Mouse (Mus musculus): Measurements from ENCODE around the gene Tmem41a. TPM values are rescaled to one million over a fixed set of nuclear protein-coding genes. Genes with fewer than 3 reads are reported as not detected.
"Not testable (repeated sequence)": the region's sequence is repeated elsewhere in the genome, so short reads cannot be mapped to it uniquely, and the experiment has no call there.

The Tmem41a gene
- polyA plus RNA-seq (2014; fragmentation: Nextera tagmentation; extraction: Ambion mirVana) = 27.9 and 30.5 TPM in 2 replicates

DNA sequence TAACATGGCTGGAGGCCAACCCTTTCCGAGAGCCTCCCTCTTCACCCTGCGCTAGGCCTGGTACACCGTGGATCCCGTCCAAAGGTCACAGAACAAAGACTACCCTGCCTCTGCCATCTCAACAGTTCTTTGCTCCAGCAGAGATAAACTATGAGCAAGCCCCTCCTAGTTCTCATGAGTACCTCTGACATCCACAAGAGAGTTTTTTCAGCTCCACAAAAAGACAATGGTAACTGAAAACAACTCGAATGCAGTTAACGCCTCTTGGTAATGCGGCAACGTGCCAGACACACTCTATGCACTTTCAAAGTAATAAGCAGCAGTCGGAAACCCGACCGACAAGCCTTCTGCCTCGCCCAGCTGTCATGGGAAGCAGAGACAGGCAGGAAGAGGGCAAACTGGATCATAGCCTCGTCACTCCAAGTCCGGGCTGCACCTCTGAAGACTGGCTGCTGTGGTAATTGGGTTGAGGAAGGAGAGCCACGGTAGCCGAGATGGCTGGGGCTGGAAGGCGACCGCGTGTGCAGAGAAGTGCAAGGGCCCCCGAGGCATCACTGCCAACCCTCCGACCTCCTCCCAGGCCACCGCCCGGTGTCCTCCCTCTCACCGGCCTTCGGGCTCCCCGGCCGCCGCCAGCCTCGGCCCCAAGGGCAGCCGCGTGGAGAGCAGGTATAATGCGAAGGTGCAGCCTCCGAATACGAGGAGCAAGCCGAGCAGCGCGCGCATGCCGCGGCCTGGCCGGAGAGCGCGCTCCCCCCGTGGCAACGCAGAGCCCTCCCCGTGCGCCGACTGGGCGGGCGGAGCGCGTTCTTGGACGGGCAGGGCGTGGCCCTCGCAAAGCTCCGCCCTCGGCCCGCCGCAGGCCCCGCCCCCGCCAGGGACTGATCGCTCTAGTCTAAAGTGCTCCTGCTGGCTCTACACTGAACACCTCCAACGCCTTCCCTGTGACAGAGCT, at the start of gene Tmem41a:
Gene Tmem41a, minus strand, starts transcription at position 792 of the 955 bp plus-strand sequence.
- no peaks in the 10 kb centered on the region for H3K27me3 ChIP-seq (ENCODE audit: insufficient read depth, low read length)
- peak within 1 kb of the TSS; percentile 73; the same call in 1 of the 2 replicates for H3K27ac ChIP-seq (ENCODE audit: low read depth)
- DNase-seq = peak; percentile 94
- H3K4me3 ChIP-seq (ENCODE audit: low read depth, low read length) = peak within 1 kb of the TSS; percentile 74
- H3K4me2 ChIP-seq = peak within 1 kb of the TSS; percentile 86
- under 1% methylated on average over 61 of the region's 63 CpGs for WGBS
- H3K9me3 ChIP-seq (ENCODE audit: low read depth, low read length) = no peaks in the 10 kb centered on the region
- ATAC-seq (ENCODE audit: insufficient read depth) = peak; percentile 97
- H3K4me1 ChIP-seq (ENCODE audit: insufficient read depth) = peaks cover 4% of the 10 kb centered on the region; the same call in 1 of the 2 replicates
- TF ChIP-seq CTCF (IDR thresholded peaks at IDR 0.05; ENCODE audit: low read depth) = no peak
- H3K9ac ChIP-seq = peak within 1 kb of the TSS; percentile 73
- H3K36me3 ChIP-seq (ENCODE audit: insufficient read depth) = no peaks in the 10 kb centered on the region

DNA sequence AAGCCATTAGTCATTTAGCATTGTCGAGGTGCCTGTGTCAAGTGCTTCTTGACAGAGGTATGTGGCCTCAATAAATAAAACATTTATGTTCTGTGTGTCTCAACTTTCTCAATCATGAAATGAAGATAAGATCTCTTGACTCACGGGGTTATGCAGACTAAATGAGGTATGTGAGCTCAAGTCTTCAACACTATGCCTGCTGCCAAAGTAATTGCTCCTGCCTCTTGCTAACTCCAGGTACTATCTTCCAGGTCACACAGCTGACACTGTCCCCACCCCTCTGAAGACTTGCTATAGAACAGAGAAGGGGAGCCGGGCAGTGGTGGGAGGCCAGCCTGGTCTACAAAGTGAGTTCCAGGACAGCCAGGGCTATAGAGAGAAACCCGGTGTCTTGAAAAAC, 49.0 kb upstream of the Tmem41a start:
- H3K4me2 ChIP-seq = peak overlapping the region; percentile 5; the same call in 1 of the 2 replicates

DNA sequence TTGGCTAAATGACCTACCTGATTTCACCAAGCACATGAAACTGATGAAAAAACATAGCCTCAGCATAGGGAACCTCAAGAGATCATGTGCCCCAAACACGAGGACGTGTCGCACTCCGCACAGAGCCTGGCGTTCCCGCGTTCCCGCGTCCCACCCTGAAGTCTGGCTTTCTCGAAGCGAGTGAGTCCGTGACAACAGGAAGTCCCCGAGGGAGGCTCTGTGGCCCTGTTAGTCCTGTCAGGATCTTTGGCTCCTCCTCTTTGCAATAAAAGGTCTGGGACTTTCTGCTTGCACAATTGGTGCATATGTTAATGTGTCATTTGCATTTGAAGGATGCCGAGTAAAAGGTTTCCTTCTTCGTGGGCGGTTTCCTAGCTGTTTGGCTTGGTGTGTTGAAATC, 48.0 kb upstream of the Tmem41a start, which contains the start of gene Liph:
Gene Liph, minus strand, starts transcription at position 360 of the 400 bp plus-strand sequence.
- ATAC-seq (ENCODE audit: insufficient read depth) = peak; percentile 46; the same call in 1 of the 2 replicates
- Histone ChIP-seq H3K27ac (ENCODE audit: low read depth) (peak within 1 kb of the TSS; percentile 58), H3K9me3 (ENCODE audit: low read depth, low read length) (no peaks in the 10 kb centered on the region), H3K9ac (peak within 1 kb of the TSS; percentile 32; the same call in 1 of the 2 replicates), H3K4me3 (ENCODE audit: low read depth, low read length) (peak within 1 kb of the TSS; percentile 23; the same call in 1 of the 2 replicates), H3K4me1 (ENCODE audit: insufficient read depth) (peaks cover 6% of the 10 kb centered on the region; the same call in 1 of the 2 replicates), H3K27me3 (ENCODE audit: insufficient read depth, low read length) (no peaks in the 10 kb centered on the region), H3K36me3 (ENCODE audit: insufficient read depth) (no peaks in the 10 kb centered on the region), H3K4me2 (peak within 1 kb of the TSS; percentile 57)
- TF ChIP-seq CTCF (IDR thresholded peaks at IDR 0.05; ENCODE audit: low read depth) = no peak
- peak; percentile 62 for DNase-seq
- 9% methylated on average over 16 of the region's 16 CpGs for WGBS

More for the DNA sequence above, 49.0 kb upstream of the Tmem41a start:
- DNase-seq (no peak), ATAC-seq (ENCODE audit: insufficient read depth) (peak; percentile 50; the same call in 1 of the 2 replicates)
- H3K4me1 ChIP-seq (ENCODE audit: insufficient read depth) = peaks cover 6% of the 10 kb centered on the region; the same call in 1 of the 2 replicates
- H3K36me3 ChIP-seq (ENCODE audit: insufficient read depth) = no peaks in the 10 kb centered on the region
- H3K27ac ChIP-seq (ENCODE audit: low read depth) = peak overlapping the region; percentile 58
- no peak overlapping the region for H3K4me3 ChIP-seq (ENCODE audit: low read depth, low read length)
- H3K9ac ChIP-seq = no peak overlapping the region
- WGBS = 31% methylated on average over 4 of the region's 4 CpGs
- H3K27me3 ChIP-seq (ENCODE audit: insufficient read depth, low read length) = no peaks in the 10 kb centered on the region
- no peak for TF ChIP-seq CTCF (IDR thresholded peaks at IDR 0.05; ENCODE audit: low read depth)
- H3K9me3 ChIP-seq (ENCODE audit: low read depth, low read length) = no peaks in the 10 kb centered on the region

DNA sequence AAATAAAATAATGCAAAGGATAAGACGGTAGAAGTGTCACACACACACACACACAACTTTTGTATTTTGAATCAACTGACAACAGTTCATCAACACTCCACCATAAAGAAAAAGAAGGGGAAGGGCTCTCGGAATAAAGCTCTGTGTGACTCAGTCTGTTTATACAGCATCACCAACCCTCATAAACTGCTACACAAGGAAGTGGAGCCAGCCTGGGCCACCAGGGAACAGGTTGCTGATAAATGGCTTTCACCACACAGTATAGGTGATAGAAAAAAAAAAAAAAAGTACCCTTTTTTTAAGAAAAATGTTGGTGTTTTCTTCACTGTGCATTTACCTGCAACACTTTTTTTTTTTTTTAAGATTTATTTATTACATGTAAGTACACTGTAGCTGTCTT, 44.4 kb upstream of the Tmem41a start:
- Histone ChIP-seq H3K36me3 (ENCODE audit: insufficient read depth) (no peaks in the 10 kb centered on the region), H3K4me3 (ENCODE audit: low read depth, low read length) (no peak overlapping the region), H3K27me3 (ENCODE audit: insufficient read depth, low read length) (no peaks in the 10 kb centered on the region), H3K27ac (ENCODE audit: low read depth) (no peak overlapping the region), H3K4me2 (no peak overlapping the region), H3K4me1 (ENCODE audit: insufficient read depth) (peaks cover 6% of the 10 kb centered on the region; the same call in 1 of the 2 replicates), H3K9ac (no peak overlapping the region), H3K9me3 (ENCODE audit: low read depth, low read length) (no peaks in the 10 kb centered on the region)
- WGBS = 63% methylated on average over 2 of the region's 2 CpGs
- ATAC-seq (ENCODE audit: insufficient read depth) (no peak), DNase-seq (no peak)
- no peak for TF ChIP-seq CTCF (IDR thresholded peaks at IDR 0.05; ENCODE audit: low read depth)

DNA sequence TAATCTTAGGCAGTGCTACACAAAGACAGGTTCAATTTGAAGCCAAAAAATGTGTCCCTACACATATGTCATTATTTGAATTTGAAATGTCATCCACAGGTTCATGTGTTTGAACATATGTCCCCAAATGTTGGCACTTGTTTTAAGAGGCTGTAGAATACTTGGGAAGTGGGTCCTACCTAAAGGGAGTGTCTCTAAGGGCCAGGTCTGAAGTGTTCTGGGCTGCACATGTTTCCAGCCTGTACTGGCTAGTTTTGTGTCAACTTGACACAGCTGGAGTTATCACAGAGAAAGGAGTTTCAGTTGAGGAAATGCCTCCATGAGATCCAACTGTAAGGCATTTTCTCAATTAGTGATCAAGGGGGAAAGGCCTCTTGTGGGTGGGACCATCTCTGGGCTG, 43.5 kb upstream of the Tmem41a start:
- H3K9me3 ChIP-seq (ENCODE audit: low read depth, low read length); H3K9ac ChIP-seq; H3K4me1 ChIP-seq (ENCODE audit: insufficient read depth); H3K4me3 ChIP-seq (ENCODE audit: low read depth, low read length); ATAC-seq (ENCODE audit: insufficient read depth); H3K27me3 ChIP-seq (ENCODE audit: insufficient read depth, low read length); DNase-seq; H3K4me2 ChIP-seq; H3K36me3 ChIP-seq (ENCODE audit: insufficient read depth); H3K27ac ChIP-seq (ENCODE audit: low read depth): not testable (repeated sequence)

DNA sequence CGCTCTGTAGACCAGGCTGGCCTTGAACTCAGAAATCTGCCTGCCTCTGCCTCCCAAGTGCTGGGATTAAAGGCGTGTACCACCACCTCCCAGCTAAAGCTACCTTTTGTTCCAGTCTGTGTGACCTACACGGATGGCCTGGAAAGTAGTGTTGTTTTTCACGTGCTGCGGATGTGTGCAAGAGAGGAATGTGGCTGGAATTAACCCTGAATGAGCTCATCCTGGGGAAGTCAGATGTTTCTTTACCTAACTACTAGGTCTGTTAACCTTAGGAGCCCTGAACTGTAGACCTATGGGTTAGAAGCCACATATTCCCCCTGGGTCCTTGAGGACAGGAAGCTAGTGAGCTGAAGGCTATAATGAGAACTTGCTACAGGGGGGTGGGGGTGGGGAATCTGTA, 40.6 kb upstream of the Tmem41a start:
- DNase-seq (no peak), ATAC-seq (ENCODE audit: insufficient read depth) (no peak)
- Histone ChIP-seq H3K9ac (no peak overlapping the region), H3K4me3 (ENCODE audit: low read depth, low read length) (no peak overlapping the region), H3K9me3 (ENCODE audit: low read depth, low read length) (no peaks in the 10 kb centered on the region), H3K36me3 (ENCODE audit: insufficient read depth) (no peaks in the 10 kb centered on the region), H3K4me2 (no peak overlapping the region), H3K27me3 (ENCODE audit: insufficient read depth, low read length) (no peaks in the 10 kb centered on the region), H3K4me1 (ENCODE audit: insufficient read depth) (no peaks in the 10 kb centered on the region), H3K27ac (ENCODE audit: low read depth) (no peak overlapping the region)
- no peak for TF ChIP-seq CTCF (IDR thresholded peaks at IDR 0.05; ENCODE audit: low read depth)
- WGBS = 60% methylated on average over 5 of the region's 5 CpGs

DNA sequence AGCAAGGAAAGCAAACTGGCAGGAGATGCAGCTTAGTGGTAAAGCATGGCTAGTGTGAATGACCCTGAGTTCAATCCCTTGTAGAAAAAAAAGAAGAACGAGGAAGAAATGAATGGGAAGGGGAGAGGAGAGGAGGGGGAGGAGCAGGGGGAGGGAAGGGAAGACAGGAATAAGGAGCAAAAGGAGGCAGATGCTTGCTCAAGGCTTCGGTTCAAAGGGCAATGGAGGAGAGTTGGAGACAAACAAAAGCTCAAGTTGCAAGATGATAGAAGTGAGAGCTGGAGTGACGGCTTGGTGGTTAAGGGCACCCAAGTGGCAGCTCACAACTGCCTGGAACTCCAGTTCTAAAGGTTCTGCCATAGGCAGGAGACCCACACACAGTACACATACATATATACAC, 38.8 kb upstream of the Tmem41a start:
- ATAC-seq (ENCODE audit: insufficient read depth) = no peak
- no peaks in the 10 kb centered on the region for H3K4me1 ChIP-seq (ENCODE audit: insufficient read depth)
- WGBS = 13% methylated on average over 3 of the region's 3 CpGs
- TF ChIP-seq CTCF (IDR thresholded peaks at IDR 0.05; ENCODE audit: low read depth) = no peak
- no peaks in the 10 kb centered on the region for H3K9me3 ChIP-seq (ENCODE audit: low read depth, low read length)
- H3K27me3 ChIP-seq (ENCODE audit: insufficient read depth, low read length) = no peaks in the 10 kb centered on the region
- no peak overlapping the region for H3K9ac ChIP-seq
- no peak overlapping the region for H3K27ac ChIP-seq (ENCODE audit: low read depth)
- no peaks in the 10 kb centered on the region for H3K36me3 ChIP-seq (ENCODE audit: insufficient read depth)
- H3K4me2 ChIP-seq = no peak overlapping the region
- H3K4me3 ChIP-seq (ENCODE audit: low read depth, low read length) = no peak overlapping the region
- no peak for DNase-seq
